12 mouse cellular contexts compared by ENCODE assay signal in the genomic region with DNA sequence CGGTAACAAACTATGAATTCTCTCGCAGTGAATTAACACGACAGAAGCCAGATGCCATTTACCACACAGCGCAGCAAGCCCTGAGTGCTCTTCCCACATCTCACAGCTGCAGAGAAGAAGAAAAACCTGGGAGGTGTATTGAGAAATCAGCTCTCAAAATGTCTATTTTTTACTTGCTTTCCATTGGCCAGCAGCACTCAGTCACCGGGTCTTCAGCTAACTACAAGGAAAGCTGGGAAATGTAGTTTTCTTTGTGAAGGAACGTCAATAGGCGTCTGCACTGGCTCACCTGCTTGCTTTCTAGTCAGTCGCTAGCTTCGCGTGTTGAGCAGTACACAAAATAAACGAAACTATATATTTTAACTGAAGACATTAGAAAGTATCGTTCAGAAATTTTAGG. TPM values are rescaled to one million over a fixed set of nuclear protein-coding genes. Genes with fewer than 3 reads are reported as not detected.
DNase-seq lines count a peak whose midpoint lies in the region; ATAC-seq and TF ChIP-seq lines count a peak whose summit lies in the region.
"Had no signal": no experiment of that assay in that cellular context is flagged by ENCODE, and none has a peak within 500 bp of the region (broad histone marks: within the 10 kb centered on the region; RNA-seq: fewer than 3 reads in every experiment).

No protein-coding gene starts in this region.

- no peak for DNase-seq in kidney, postnatal 25 days
- DNase-seq in R1 (ENCODE audit: low read depth, low spot score): peak; percentile 65
- DNase-seq in midbrain, postnatal 0 days (ENCODE audit: low spot score): peak; percentile 75
- no peak for DNase-seq in gastrocnemius, adult 18-20 months (ENCODE audit: low spot score)
- DNase-seq in kidney, adult 11 months: no peak
- no peak for DNase-seq in yolk sac, embryonic 10.5 days (ENCODE audit: low spot score)
- DNase-seq: cerebellum, adult 11-12 months; heart, postnatal 36 days had no signal

- 0 out of 2 replicates have a peak, but pooled peaks have one; percentile 12 for ATAC-seq in kidney, embryonic 15.5 days (replicated peaks; ENCODE audit: low FRiP score)
- peak; percentile 85 for ATAC-seq in granulocyte monocyte progenitor cell, adult 5-6 weeks (replicated peaks; ENCODE audit: poor library complexity, severe bottlenecking)
- ATAC-seq in midbrain, postnatal 0 days (ENCODE audit: low FRiP score): peak; percentile 82

- TF ChIP-seq CTCF in midbrain, postnatal 0 days (IDR thresholded peaks at IDR 0.05): no peak

- H3K4me2 ChIP-seq in kidney, embryonic 15.5 days: no peak overlapping the region
- H3K4me2 ChIP-seq in midbrain, postnatal 0 days (ENCODE audit: low read depth, low read length, poor library complexity, severe bottlenecking): no peak overlapping the region
- H3K4me2 ChIP-seq: liver, embryonic 15.5 days had no signal

- peaks cover 8% of the 10 kb centered on the region; the same call in 1 of the 2 replicates for H3K4me1 ChIP-seq in kidney, embryonic 15.5 days
- H3K4me1 ChIP-seq in midbrain, postnatal 0 days (ENCODE audit: insufficient read depth, low read length): no peaks in the 10 kb centered on the region
- H3K4me1 ChIP-seq: liver, embryonic 15.5 days had no signal

- 72% methylated on average over 12 of the region's 12 CpGs for WGBS in kidney, embryonic 15.5 days
- 67% methylated on average over 12 of the region's 12 CpGs for WGBS in midbrain, postnatal 0 days

- H3K4me3 ChIP-seq in kidney, embryonic 15.5 days (replicated peaks): no peak overlapping the region
- no peak overlapping the region for H3K4me3 ChIP-seq in midbrain, postnatal 0 days (ENCODE audit: low read depth, low read length)
- H3K4me3 ChIP-seq: liver, embryonic 15.5 days had no signal

- H3K36me3 ChIP-seq in kidney, embryonic 15.5 days: no peaks in the 10 kb centered on the region
- H3K36me3 ChIP-seq in midbrain, postnatal 0 days (ENCODE audit: insufficient read depth, low read length): no peaks in the 10 kb centered on the region
- H3K36me3 ChIP-seq: G1E; liver, embryonic 15.5 days had no signal

- no peak overlapping the region for H3K9ac ChIP-seq in kidney, embryonic 15.5 days
- no peak overlapping the region for H3K9ac ChIP-seq in midbrain, postnatal 0 days (replicated peaks; ENCODE audit: low read length, poor library complexity, severe bottlenecking)
- H3K9ac ChIP-seq: liver, embryonic 15.5 days had no signal

- H3K9me3 ChIP-seq in kidney, embryonic 15.5 days (replicated peaks): no peaks in the 10 kb centered on the region
- H3K9me3 ChIP-seq in midbrain, postnatal 0 days (ENCODE audit: low read length): no peaks in the 10 kb centered on the region
- H3K9me3 ChIP-seq: G1E; liver, embryonic 15.5 days had no signal

- no peak overlapping the region for H3K27ac ChIP-seq in kidney, embryonic 15.5 days
- H3K27ac ChIP-seq in midbrain, postnatal 0 days (ENCODE audit: low read depth, low read length): 0 out of 2 replicates have a peak overlapping the region, but pooled peaks have one; percentile 38
- H3K27ac ChIP-seq: liver, embryonic 15.5 days had no signal

- 0 out of 2 replicates have a peak, but pooled peaks cover 10% of the 10 kb centered on the region for H3K27me3 ChIP-seq in kidney, embryonic 15.5 days
- no peaks in the 10 kb centered on the region for H3K27me3 ChIP-seq in midbrain, postnatal 0 days (ENCODE audit: insufficient read depth, low read length)
- H3K27me3 ChIP-seq: liver, embryonic 15.5 days had no signal

RNA-seq across cellular contexts. Expression of gene Nxnl2, which starts 37.1 kb away (rescaled TPM):
- polyA plus RNA-seq in kidney, embryonic 15.5 days (2015; fragmentation: Nextera tagmentation; extraction: Ambion mirVana): 1.0 and 2.5 TPM in 2 replicates
- total RNA-seq in granulocyte monocyte progenitor cell, adult 5-6 weeks (2014; fragmentation: Nextera tagmentation): not detected in 2 replicates
- total RNA-seq in granulocyte monocyte progenitor cell, adult 5-6 weeks (2017): not detected in 2 replicates
- 3.4 and 6.7 TPM in 2 replicates for total RNA-seq in midbrain, postnatal 0 days (2014; rRNA removed)
- polyA plus RNA-seq in midbrain, postnatal 0 days (2015; fragmentation: Nextera tagmentation; extraction: Ambion mirVana): 8.3 and 9.3 TPM in 2 replicates
- not detected for total RNA-seq in gastrocnemius, adult 18-20 months (2021)
- polyA plus RNA-seq: G1E had no signal

Comparison
In these comparisons a context has a peak if more than half of its experiments do, and no peak if none do; other contexts are left out.
1. ATAC-seq: peak in every context shown above with its lines; median percentile 85 in granulocyte monocyte progenitor cell, adult 5-6 weeks; 82 in midbrain, postnatal 0 days; 12 in kidney, embryonic 15.5 days.
2. DNase-seq: peak in R1 (single experiment) and midbrain, postnatal 0 days (single experiment); none in kidney, postnatal 25 days (0 of 2), gastrocnemius, adult 18-20 months (single experiment), kidney, adult 11 months (single experiment) and yolk sac, embryonic 10.5 days (single experiment).